Comparison of ENCODE assay signal across 8 mouse cellular contexts in genomic region chr17:46484021-46484431, GRCm38 (mm10). TPM values are rescaled to one million over a fixed set of nuclear protein-coding genes. Genes with fewer than 3 reads are reported as not detected.
DNase-seq lines count a peak whose midpoint lies in the region; ATAC-seq and TF ChIP-seq lines count a peak whose summit lies in the region.

No protein-coding gene starts in this region.

- H3K4me2 ChIP-seq in heart, embryonic 11.5 days, result peak overlapping the region; percentile 82
- H3K4me2 ChIP-seq in kidney, embryonic 14.5 days (replicated peaks; ENCODE audit: low read depth, low read length), result peak overlapping the region; percentile 58
- peak overlapping the region; percentile 38 for H3K4me2 ChIP-seq in stomach, postnatal 0 days (replicated peaks; ENCODE audit: low read depth)

- H3K9me3 ChIP-seq in heart, embryonic 11.5 days (replicated peaks; ENCODE audit: control insufficient read depth, low read length), result no peaks in the 10 kb centered on the region
- H3K9me3 ChIP-seq in forebrain, embryonic 10.5 days, result no peaks in the 10 kb centered on the region
- no peaks in the 10 kb centered on the region for H3K9me3 ChIP-seq in kidney, embryonic 14.5 days (ENCODE audit: control insufficient read depth, low read length)
- no peaks in the 10 kb centered on the region for H3K9me3 ChIP-seq in stomach, postnatal 0 days (ENCODE audit: control insufficient read depth, low read length)

- peak overlapping the region; percentile 60 for H3K9ac ChIP-seq in heart, embryonic 11.5 days (ENCODE audit: low read depth, low read length)
- H3K9ac ChIP-seq in kidney, embryonic 14.5 days (ENCODE audit: low read depth, low read length), result peak overlapping the region; percentile 50
- no peak overlapping the region for H3K9ac ChIP-seq in stomach, postnatal 0 days (ENCODE audit: low read length)

- no peak for TF ChIP-seq EP300 in stomach, postnatal 0 days (optimal IDR thresholded peaks at IDR 0.05)

- peaks cover 59% of the 10 kb centered on the region for H3K27me3 ChIP-seq in heart, embryonic 11.5 days (ENCODE audit: control insufficient read depth, insufficient read depth, low read length)
- H3K27me3 ChIP-seq in forebrain, embryonic 10.5 days (ENCODE audit: poor library complexity, severe bottlenecking), result peaks cover 65% of the 10 kb centered on the region
- peaks cover 58% of the 10 kb centered on the region for H3K27me3 ChIP-seq in kidney, embryonic 14.5 days (ENCODE audit: control insufficient read depth, insufficient read depth, low read length)
- H3K27me3 ChIP-seq in stomach, postnatal 0 days (ENCODE audit: control insufficient read depth, insufficient read depth, low read length), result peaks cover 12% of the 10 kb centered on the region; the same call in 1 of the 2 replicates

- H3K27ac ChIP-seq in heart, embryonic 11.5 days (ENCODE audit: low read depth, low read length), result no peak overlapping the region
- peak overlapping the region; percentile 80 for H3K27ac ChIP-seq in forebrain, embryonic 10.5 days
- no peak overlapping the region for H3K27ac ChIP-seq in kidney, embryonic 14.5 days (ENCODE audit: low read depth, low read length)
- no peak overlapping the region for H3K27ac ChIP-seq in stomach, postnatal 0 days (replicated peaks)

- H3K36me3 ChIP-seq in heart, embryonic 11.5 days (ENCODE audit: control insufficient read depth, insufficient read depth, low read length), result no peaks in the 10 kb centered on the region
- H3K36me3 ChIP-seq in forebrain, embryonic 10.5 days (replicated peaks), result peaks cover 12% of the 10 kb centered on the region
- no peaks in the 10 kb centered on the region for H3K36me3 ChIP-seq in kidney, embryonic 14.5 days (ENCODE audit: control insufficient read depth, insufficient read depth, low read length)
- H3K36me3 ChIP-seq in stomach, postnatal 0 days (ENCODE audit: control insufficient read depth, insufficient read depth, low read length), result no peaks in the 10 kb centered on the region

- TF ChIP-seq CTCF in stomach, postnatal 0 days (IDR thresholded peaks at IDR 0.05; ENCODE audit: low read depth), result no peak

- peaks cover 9% of the 10 kb centered on the region for H3K4me1 ChIP-seq in heart, embryonic 11.5 days (ENCODE audit: control insufficient read depth, insufficient read depth, low read length)
- peaks cover 44% of the 10 kb centered on the region for H3K4me1 ChIP-seq in forebrain, embryonic 10.5 days
- H3K4me1 ChIP-seq in kidney, embryonic 14.5 days (ENCODE audit: control insufficient read depth, insufficient read depth, low read length), result no peaks in the 10 kb centered on the region; the same call in 1 of the 2 replicates
- no peaks in the 10 kb centered on the region for H3K4me1 ChIP-seq in stomach, postnatal 0 days (replicated peaks; ENCODE audit: control insufficient read depth, insufficient read depth)

- peak overlapping the region; percentile 39 for H3K4me3 ChIP-seq in heart, embryonic 11.5 days (ENCODE audit: low read depth, low read length)
- H3K4me3 ChIP-seq in forebrain, embryonic 10.5 days, result peak overlapping the region; percentile 59
- H3K4me3 ChIP-seq in kidney, embryonic 14.5 days (ENCODE audit: low read length), result peak overlapping the region; percentile 38
- peak overlapping the region; percentile 22 for H3K4me3 ChIP-seq in stomach, postnatal 0 days (ENCODE audit: low read depth, low read length)

- no peak for DNase-seq in heart, adult 11 months
- DNase-seq in adrenal gland, postnatal 14 days, result peak; percentile 39
- DNase-seq in forebrain, embryonic 10.5 days (ENCODE audit: extremely low spot score, low spot score), result peak; percentile 38
- peak; percentile 9 for DNase-seq in lung, postnatal 36 days
- no peak for DNase-seq in stomach, postnatal 0 days (ENCODE audit: low spot score)
- DNase-seq in ovary, postnatal 10 days (ENCODE audit: low spot score), result no peak

- 3% methylated on average over 13 of the region's 13 CpGs for WGBS in heart, embryonic 11.5 days (ENCODE audit: insufficient replicate concordance)
- 3% methylated on average over 13 of the region's 13 CpGs for WGBS in forebrain, embryonic 10.5 days
- WGBS in kidney, embryonic 14.5 days, result under 1% methylated on average over 13 of the region's 13 CpGs
- WGBS in stomach, postnatal 0 days, result 5% methylated on average over 13 of the region's 13 CpGs

- ATAC-seq in heart, embryonic 11.5 days (replicated peaks; ENCODE audit: insufficient number of reproducible peaks, low FRiP score, low TSS enrichment), result no peak
- ATAC-seq in kidney, embryonic 14.5 days (ENCODE audit: low FRiP score, low TSS enrichment), result peak; percentile 50
- peak; percentile 31; the same call in 1 of the 2 replicates for ATAC-seq in stomach, postnatal 0 days (ENCODE audit: low FRiP score, low TSS enrichment)

RNA-seq across cellular contexts. Expression of gene Ttbk1, which starts 3.4 kb away (rescaled TPM):
- polyA plus RNA-seq in heart, embryonic 11.5 days (2014; fragmentation: Nextera tagmentation; extraction: Ambion mirVana), result 0.04 and 0.07 TPM in 2 replicates
- total RNA-seq in adrenal gland, postnatal 14 days (2021), result 0.78 and 1.4 TPM in 2 replicates
- polyA plus RNA-seq in forebrain, embryonic 10.5 days (2016; fragmentation: Nextera tagmentation; extraction: Ambion mirVana), result 0.71 and 1.1 TPM in 2 replicates
- polyA plus RNA-seq in kidney, embryonic 14.5 days (2014; fragmentation: Nextera tagmentation; extraction: Ambion mirVana), result 0.04 and 0.11 TPM in 2 replicates
- polyA plus RNA-seq in stomach, postnatal 0 days (2015; fragmentation: Nextera tagmentation; extraction: Ambion mirVana), result 0.13 and 0.15 TPM in 2 replicates

RNA-seq across cellular contexts. Expression of gene Dnph1, which starts 12.5 kb away (rescaled TPM):
- polyA plus RNA-seq in heart, embryonic 11.5 days (2014; fragmentation: Nextera tagmentation; extraction: Ambion mirVana), result 27.9 and 28.4 TPM in 2 replicates
- 5.3 and 7.8 TPM in 2 replicates for total RNA-seq in adrenal gland, postnatal 14 days (2021)
- 107 TPM in 2 replicates for polyA plus RNA-seq in forebrain, embryonic 10.5 days (2016; fragmentation: Nextera tagmentation; extraction: Ambion mirVana)
- polyA plus RNA-seq in kidney, embryonic 14.5 days (2014; fragmentation: Nextera tagmentation; extraction: Ambion mirVana), result 67.9 and 71.2 TPM in 2 replicates
- polyA plus RNA-seq in stomach, postnatal 0 days (2015; fragmentation: Nextera tagmentation; extraction: Ambion mirVana), result 23.8 and 24.7 TPM in 2 replicates

RNA-seq across cellular contexts. Expression of gene Slc22a7, which starts 45.8 kb away (rescaled TPM):
- 0.20 TPM in 1 of 2 replicates, not detected in the other for polyA plus RNA-seq in heart, embryonic 11.5 days (2014; fragmentation: Nextera tagmentation; extraction: Ambion mirVana)
- 0.49 and 14.3 TPM in 2 replicates for total RNA-seq in adrenal gland, postnatal 14 days (2021)
- not detected in 2 replicates for polyA plus RNA-seq in forebrain, embryonic 10.5 days (2016; fragmentation: Nextera tagmentation; extraction: Ambion mirVana)
- not detected in 2 replicates for polyA plus RNA-seq in kidney, embryonic 14.5 days (2014; fragmentation: Nextera tagmentation; extraction: Ambion mirVana)
- polyA plus RNA-seq in stomach, postnatal 0 days (2015; fragmentation: Nextera tagmentation; extraction: Ambion mirVana), result not detected in 2 replicates

RNA-seq across cellular contexts. Expression of gene Crip3, which starts 55.3 kb away (rescaled TPM):
- polyA plus RNA-seq in heart, embryonic 11.5 days (2014; fragmentation: Nextera tagmentation; extraction: Ambion mirVana), result 0.39 and 0.97 TPM in 2 replicates
- total RNA-seq in adrenal gland, postnatal 14 days (2021), result 1.1 and 1.2 TPM in 2 replicates
- polyA plus RNA-seq in forebrain, embryonic 10.5 days (2016; fragmentation: Nextera tagmentation; extraction: Ambion mirVana), result 0.76 TPM in 1 of 2 replicates, not detected in the other
- polyA plus RNA-seq in kidney, embryonic 14.5 days (2014; fragmentation: Nextera tagmentation; extraction: Ambion mirVana), result 0.38 and 0.60 TPM in 2 replicates
- 0.23 and 0.24 TPM in 2 replicates for polyA plus RNA-seq in stomach, postnatal 0 days (2015; fragmentation: Nextera tagmentation; extraction: Ambion mirVana)

Comparison
In these comparisons a context has a peak if more than half of its experiments do, and no peak if none do; other contexts are left out.
1. DNase-seq: peak in adrenal gland, postnatal 14 days (single experiment), forebrain, embryonic 10.5 days (single experiment) and lung, postnatal 36 days (single experiment); none in heart, adult 11 months (single experiment), stomach, postnatal 0 days (single experiment) and ovary, postnatal 10 days (single experiment).
2. Peak in every context shown above with its lines, with median percentiles within 50 percentile points of each other: H3K4me2 ChIP-seq and H3K4me3 ChIP-seq.